Mouse (Mus musculus): ENCODE results near the gene Ckap4.

GRCm38 (mm10) chr10:84535458-84535857, 1.6 kb upstream of the Ckap4 start:
- TF ChIP-seq CTCF (IDR thresholded peaks at IDR 0.05; ENCODE audit: low read depth) = no peak
- TF ChIP-seq EP300 (IDR thresholded peaks at IDR 0.05; ENCODE audit: low read depth) = no peak

Measured in heart, postnatal 0 days (tissue).